Mouse (Mus musculus): ENCODE results near the gene Svopl.

The Svopl gene

GRCm38 (mm10) chr6:38031924-38032540, 14.8 kb downstream of the Svopl start:
- DNase-seq: no peak

- DNase-seq: no peak
Observed at GRCm38 (mm10) chr6:38028205-38028604, 18.6 kb downstream of the Svopl start.

GRCm38 (mm10) chr6:38027771-38028170, 19.0 kb downstream of the Svopl start:
- DNase-seq: no peak

GRCm38 (mm10) chr6:38023284-38023683, 23.5 kb downstream of the Svopl start:
- no peak for DNase-seq

GRCm38 (mm10) chr6:38021406-38021805, 25.4 kb downstream of the Svopl start:
- no peak for DNase-seq

- DNase-seq: no peak
Observed at GRCm38 (mm10) chr6:38012829-38013228, 34.0 kb downstream of the Svopl start.

GRCm38 (mm10) chr6:38007459-38007858, 39.3 kb downstream of the Svopl start:
- DNase-seq: peak; percentile 41 to 48

GRCm38 (mm10) chr6:37967386-37967785, 79.4 kb downstream of the Svopl start:
- DNase-seq: no peak

- no peak for DNase-seq
Observed at GRCm38 (mm10) chr6:37951306-37951705, 95.5 kb downstream of the Svopl start.

- DNase-seq: no peak
Observed at GRCm38 (mm10) chr6:37936498-37936897, 110.3 kb downstream of the Svopl start.

All from cerebellum, adult 18-20 months (tissue).